Mouse (Mus musculus): Measurements from ENCODE around the gene Clec4a1. TPM values are rescaled to one million over a fixed set of nuclear protein-coding genes. Genes with fewer than 3 reads are reported as not detected.

Clec4a1 gene
- 4.5 and 8.3 TPM in 2 replicates for polyA plus RNA-seq (2014; fragmentation: Nextera tagmentation; extraction: Ambion mirVana)

DNA sequence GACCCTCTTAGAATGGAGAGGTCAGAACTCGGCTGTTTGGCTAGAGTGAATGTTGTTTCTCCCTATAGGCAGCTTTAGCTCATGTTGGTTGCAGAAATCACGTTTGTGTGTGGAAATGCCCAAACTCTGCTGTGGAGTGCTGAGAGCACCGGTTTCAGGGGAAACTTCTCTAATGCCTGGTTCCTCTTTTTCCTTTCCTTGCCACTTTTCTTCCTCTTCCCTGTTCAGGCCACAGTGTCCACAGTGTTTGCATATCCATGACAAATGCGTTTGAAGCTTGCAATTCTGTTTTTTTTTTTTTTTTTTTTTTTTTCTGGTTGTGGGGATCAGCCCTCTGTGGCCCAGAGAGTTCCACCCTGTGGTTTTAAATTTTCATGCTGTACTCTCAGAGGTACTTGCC, at the start of gene Clec4a1:
Gene Clec4a1, plus strand, starts transcription at position 398 of the 400 bp plus-strand sequence.
- no peak within 1 kb of the TSS for H3K9ac ChIP-seq (ENCODE audit: low read depth, low read length)
- H3K4me2 ChIP-seq (ENCODE audit: low read depth, low read length): no peak within 1 kb of the TSS
- H3K36me3 ChIP-seq (ENCODE audit: control insufficient read depth, insufficient read depth, low read length): no peaks in the 10 kb centered on the region
- ATAC-seq (ENCODE audit: low read depth) (no peak), DNase-seq (ENCODE audit: low spot score) (peak; percentile 1)
- no peaks in the 10 kb centered on the region for H3K4me1 ChIP-seq (ENCODE audit: control insufficient read depth, insufficient read depth, low read length)
- H3K9me3 ChIP-seq (ENCODE audit: control insufficient read depth, low read length): no peaks in the 10 kb centered on the region
- no peak within 1 kb of the TSS for H3K4me3 ChIP-seq (ENCODE audit: low read depth, low read length)
- H3K27me3 ChIP-seq (replicated peaks; ENCODE audit: control insufficient read depth, insufficient read depth, low read length): no peaks in the 10 kb centered on the region
- 66% methylated on average over 4 of the region's 4 CpGs for WGBS
- no peak within 1 kb of the TSS for H3K27ac ChIP-seq (replicated peaks; ENCODE audit: low read depth, low read length)

DNA sequence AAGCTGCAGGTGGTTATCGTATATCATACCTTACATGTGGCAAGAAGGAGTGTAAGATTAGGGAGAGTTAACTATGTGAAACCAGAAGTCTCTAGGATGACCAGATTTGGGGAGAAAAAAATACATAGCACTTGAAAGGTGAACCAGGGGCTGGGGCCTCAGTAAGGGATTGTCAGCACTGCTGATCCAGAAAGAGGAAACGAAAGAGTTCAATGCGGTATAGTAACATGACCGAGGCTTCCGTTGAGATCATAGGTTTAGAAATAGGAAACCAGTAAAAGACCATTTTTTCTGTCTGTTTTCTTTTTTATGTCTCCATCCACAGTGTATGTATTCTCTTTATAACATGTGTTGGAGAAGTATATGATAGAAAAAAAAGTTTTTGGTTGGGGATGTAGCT, 48.8 kb upstream of the Clec4a1 start:
- no peak overlapping the region for H3K27ac ChIP-seq (replicated peaks; ENCODE audit: low read depth, low read length)
- peak; percentile 11 for DNase-seq (ENCODE audit: low spot score)
- 93% methylated on average over 5 of the region's 5 CpGs for WGBS
- H3K4me1 ChIP-seq (ENCODE audit: control insufficient read depth, insufficient read depth, low read length): no peaks in the 10 kb centered on the region; the same call in 1 of the 2 replicates
- H3K9me3 ChIP-seq (ENCODE audit: control insufficient read depth, low read length): no peaks in the 10 kb centered on the region
- no peak overlapping the region for H3K4me3 ChIP-seq (ENCODE audit: low read depth, low read length)
- H3K9ac ChIP-seq (ENCODE audit: low read depth, low read length): no peak overlapping the region
- H3K27me3 ChIP-seq (replicated peaks; ENCODE audit: control insufficient read depth, insufficient read depth, low read length): no peaks in the 10 kb centered on the region
- 0 out of 2 replicates have a peak, but pooled peaks cover 15% of the 10 kb centered on the region for H3K36me3 ChIP-seq (ENCODE audit: control insufficient read depth, insufficient read depth, low read length)
- H3K4me2 ChIP-seq (ENCODE audit: low read depth, low read length): no peak overlapping the region
- ATAC-seq (ENCODE audit: low read depth): no peak

DNA sequence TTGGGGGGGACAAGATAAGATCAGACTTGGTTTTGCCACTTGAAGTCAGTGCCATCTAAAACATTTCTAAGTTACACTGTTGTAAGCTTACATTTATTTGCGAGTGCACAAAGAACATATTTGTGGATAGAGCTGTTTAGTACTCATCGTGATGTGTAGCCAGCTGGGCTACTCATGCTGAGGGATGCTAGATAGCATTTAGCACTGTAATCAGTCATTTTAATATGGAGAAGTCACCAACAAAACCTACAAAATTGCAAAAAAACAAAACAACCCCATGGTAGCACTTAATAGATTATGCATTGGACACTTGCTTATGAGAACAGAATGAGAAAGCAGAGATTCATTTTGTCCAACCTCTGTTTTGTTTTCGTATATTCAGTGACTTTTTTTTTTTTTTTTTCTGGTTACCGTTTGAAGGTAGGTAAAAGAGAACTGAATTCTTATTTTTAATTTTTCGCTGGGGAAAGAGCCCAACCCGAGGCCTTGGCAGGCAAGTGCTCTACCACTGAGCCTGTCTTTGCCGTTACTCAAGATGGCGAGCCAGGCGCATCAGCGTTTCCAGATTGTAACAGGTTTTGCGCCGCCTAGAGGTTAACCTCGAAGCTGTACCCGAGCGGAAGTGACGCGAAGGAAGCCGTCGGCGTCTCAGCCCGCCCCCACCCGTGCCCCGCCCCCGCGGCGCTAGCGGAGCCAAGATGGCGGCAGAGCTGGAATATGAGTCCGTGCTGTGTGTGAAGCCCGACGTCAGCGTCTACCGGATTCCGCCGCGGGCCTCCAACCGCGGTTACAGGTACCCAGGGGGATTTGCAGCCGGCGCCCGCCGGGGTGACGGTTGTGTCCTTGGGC, 47.6 kb upstream of the Clec4a1 start, which contains the start of gene Necap1:
Gene Necap1, plus strand, starts transcription at position 604 of the 849 bp plus-strand sequence.
- Histone ChIP-seq H3K4me3 (ENCODE audit: low read depth, low read length) (peak within 1 kb of the TSS; percentile 92), H3K27ac (replicated peaks; ENCODE audit: low read depth, low read length) (peak within 1 kb of the TSS; percentile 91), H3K36me3 (ENCODE audit: control insufficient read depth, insufficient read depth, low read length) (0 out of 2 replicates have a peak, but pooled peaks cover 19% of the 10 kb centered on the region), H3K9me3 (ENCODE audit: control insufficient read depth, low read length) (no peaks in the 10 kb centered on the region), H3K27me3 (replicated peaks; ENCODE audit: control insufficient read depth, insufficient read depth, low read length) (no peaks in the 10 kb centered on the region), H3K9ac (ENCODE audit: low read depth, low read length) (peak within 1 kb of the TSS; percentile 90), H3K4me1 (ENCODE audit: control insufficient read depth, insufficient read depth, low read length) (no peaks in the 10 kb centered on the region; the same call in 1 of the 2 replicates), H3K4me2 (ENCODE audit: low read depth, low read length) (peak within 1 kb of the TSS; percentile 61)
- WGBS: 8% methylated on average over 38 of the region's 43 CpGs
- ATAC-seq (ENCODE audit: low read depth) (peak; percentile 97), DNase-seq (ENCODE audit: low spot score) (peak; percentile 98)

DNA sequence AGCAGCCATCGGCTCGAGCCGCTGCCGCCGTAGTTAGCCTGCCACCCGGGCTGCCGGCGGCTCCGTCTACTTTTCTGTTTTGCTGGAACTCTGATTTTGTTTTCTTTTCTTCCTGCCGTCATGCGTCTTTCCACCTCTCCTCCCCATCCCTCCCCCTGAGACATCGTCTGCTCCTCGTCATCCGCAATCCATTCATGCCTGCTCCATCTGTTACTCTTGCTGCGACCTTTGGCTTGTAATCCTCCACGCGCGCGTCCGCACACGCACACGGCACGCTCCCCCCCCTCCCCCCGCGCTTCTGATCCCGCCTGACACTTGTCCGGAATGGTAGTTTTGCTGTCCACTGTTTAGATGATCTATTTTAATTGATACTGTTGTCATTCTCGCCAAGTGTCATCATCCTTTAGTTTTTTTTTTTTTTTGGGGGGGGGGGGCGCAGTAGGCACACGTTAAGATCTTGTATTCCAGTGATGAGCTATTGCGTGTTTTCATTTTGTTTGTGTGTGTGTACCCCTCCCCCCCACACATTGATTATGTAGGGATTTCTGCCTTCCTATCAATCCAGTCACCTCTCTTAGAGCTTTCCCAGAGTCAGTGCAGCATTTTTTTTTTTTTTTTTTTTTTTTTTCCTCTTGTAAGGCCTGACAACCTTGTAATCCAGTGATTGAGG, 46.8 kb upstream of the Clec4a1 start:
- Histone ChIP-seq H3K4me3 (ENCODE audit: low read depth, low read length) (peak overlapping the region; percentile 92), H3K4me1 (ENCODE audit: control insufficient read depth, insufficient read depth, low read length) (no peaks in the 10 kb centered on the region; the same call in 1 of the 2 replicates), H3K4me2 (ENCODE audit: low read depth, low read length) (peak overlapping the region; percentile 61), H3K27ac (replicated peaks; ENCODE audit: low read depth, low read length) (peak overlapping the region; percentile 91), H3K27me3 (replicated peaks; ENCODE audit: control insufficient read depth, insufficient read depth, low read length) (no peaks in the 10 kb centered on the region), H3K9me3 (ENCODE audit: control insufficient read depth, low read length) (no peaks in the 10 kb centered on the region), H3K9ac (ENCODE audit: low read depth, low read length) (peak overlapping the region; percentile 90), H3K36me3 (ENCODE audit: control insufficient read depth, insufficient read depth, low read length) (peaks cover 25% of the 10 kb centered on the region)
- peak; percentile 73 for ATAC-seq (ENCODE audit: low read depth)
- DNase-seq (ENCODE audit: low spot score): peak; percentile 62
- WGBS: under 1% methylated on average over 28 of the region's 31 CpGs

DNA sequence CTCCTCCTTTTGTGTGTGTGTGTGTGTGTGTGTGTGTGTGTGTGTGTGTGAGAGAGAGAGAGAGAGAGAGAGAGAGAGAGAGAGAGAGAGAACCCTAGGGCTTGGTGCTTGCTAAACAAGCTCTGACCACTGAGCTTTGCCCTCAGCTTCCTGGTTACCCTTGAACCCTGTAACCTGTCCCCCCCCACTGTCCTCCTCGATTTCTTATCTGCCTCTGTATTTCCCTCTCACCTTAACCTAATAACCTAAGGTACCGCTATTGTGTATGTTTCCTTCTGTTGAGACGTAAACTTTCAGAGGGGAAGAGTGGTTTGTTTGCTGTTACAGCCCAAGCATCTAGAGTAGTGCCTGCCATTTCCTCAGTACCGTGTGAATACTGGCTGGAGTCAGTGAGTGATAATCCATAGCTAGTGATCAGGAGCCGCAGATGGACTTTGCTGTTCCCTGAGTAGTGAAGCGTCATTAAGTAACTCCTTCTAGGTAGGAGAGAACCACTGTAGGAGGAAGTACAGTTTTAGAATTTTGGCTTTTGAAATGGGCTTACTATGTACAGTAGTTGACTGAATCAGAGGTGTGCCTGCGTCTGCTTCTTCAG, 42.4 kb upstream of the Clec4a1 start:
- H3K4me3 ChIP-seq (ENCODE audit: low read depth, low read length): no peak overlapping the region
- ATAC-seq (ENCODE audit: low read depth) (no peak), DNase-seq (ENCODE audit: low spot score) (no peak)
- no peak overlapping the region for H3K4me2 ChIP-seq (ENCODE audit: low read depth, low read length)
- H3K27ac ChIP-seq (replicated peaks; ENCODE audit: low read depth, low read length): no peak overlapping the region
- no peaks in the 10 kb centered on the region; the same call in 1 of the 2 replicates for H3K4me1 ChIP-seq (ENCODE audit: control insufficient read depth, insufficient read depth, low read length)
- 95% methylated on average over 7 of the region's 7 CpGs for WGBS
- H3K9ac ChIP-seq (ENCODE audit: low read depth, low read length): no peak overlapping the region
- H3K27me3 ChIP-seq (replicated peaks; ENCODE audit: control insufficient read depth, insufficient read depth, low read length): no peaks in the 10 kb centered on the region
- peaks cover 67% of the 10 kb centered on the region for H3K36me3 ChIP-seq (ENCODE audit: control insufficient read depth, insufficient read depth, low read length)
- H3K9me3 ChIP-seq (ENCODE audit: control insufficient read depth, low read length): no peaks in the 10 kb centered on the region

- DNase-seq (ENCODE audit: low spot score) (no peak), ATAC-seq (ENCODE audit: low read depth) (no peak)
- H3K4me2 ChIP-seq (ENCODE audit: low read depth, low read length): no peak overlapping the region
- 88% methylated on average over 7 of the region's 7 CpGs for WGBS
- no peaks in the 10 kb centered on the region for H3K9me3 ChIP-seq (ENCODE audit: control insufficient read depth, low read length)
- no peaks in the 10 kb centered on the region for H3K27me3 ChIP-seq (replicated peaks; ENCODE audit: control insufficient read depth, insufficient read depth, low read length)
- H3K36me3 ChIP-seq (ENCODE audit: control insufficient read depth, insufficient read depth, low read length): peaks cover 74% of the 10 kb centered on the region
- no peak overlapping the region for H3K9ac ChIP-seq (ENCODE audit: low read depth, low read length)
- H3K4me1 ChIP-seq (ENCODE audit: control insufficient read depth, insufficient read depth, low read length): no peaks in the 10 kb centered on the region; the same call in 1 of the 2 replicates
- H3K4me3 ChIP-seq (ENCODE audit: low read depth, low read length): no peak overlapping the region
- no peak overlapping the region for H3K27ac ChIP-seq (replicated peaks; ENCODE audit: low read depth, low read length)
These were observed 41.7 kb upstream of the Clec4a1 start for GRCm38 (mm10) chr6:122879781-122880505.

GRCm38 (mm10) chr6:122881287-122881686, 40.4 kb upstream of the Clec4a1 start:
- Histone ChIP-seq H3K9me3 (ENCODE audit: control insufficient read depth, low read length) (no peaks in the 10 kb centered on the region), H3K27ac (replicated peaks; ENCODE audit: low read depth, low read length) (no peak overlapping the region), H3K36me3 (ENCODE audit: control insufficient read depth, insufficient read depth, low read length) (peaks cover 85% of the 10 kb centered on the region), H3K9ac (ENCODE audit: low read depth, low read length) (no peak overlapping the region), H3K27me3 (replicated peaks; ENCODE audit: control insufficient read depth, insufficient read depth, low read length) (no peaks in the 10 kb centered on the region), H3K4me3 (ENCODE audit: low read depth, low read length) (no peak overlapping the region), H3K4me2 (ENCODE audit: low read depth, low read length) (no peak overlapping the region), H3K4me1 (ENCODE audit: control insufficient read depth, insufficient read depth, low read length) (no peaks in the 10 kb centered on the region)
- 94% methylated on average over 12 of the region's 12 CpGs for WGBS
- ATAC-seq (ENCODE audit: low read depth): no peak
- no peak for DNase-seq (ENCODE audit: low spot score)

GRCm38 (mm10) chr6:122883603-122884002, 38.0 kb upstream of the Clec4a1 start:
- H3K9me3 ChIP-seq (ENCODE audit: control insufficient read depth, low read length): no peaks in the 10 kb centered on the region
- H3K27me3 ChIP-seq (replicated peaks; ENCODE audit: control insufficient read depth, insufficient read depth, low read length): no peaks in the 10 kb centered on the region
- H3K9ac ChIP-seq (ENCODE audit: low read depth, low read length): no peak overlapping the region
- ATAC-seq (ENCODE audit: low read depth) (no peak), DNase-seq (ENCODE audit: low spot score) (no peak)
- no peak overlapping the region for H3K4me3 ChIP-seq (ENCODE audit: low read depth, low read length)
- WGBS: 89% methylated on average over 9 of the region's 9 CpGs
- peaks cover 91% of the 10 kb centered on the region for H3K36me3 ChIP-seq (ENCODE audit: control insufficient read depth, insufficient read depth, low read length)
- H3K4me1 ChIP-seq (ENCODE audit: control insufficient read depth, insufficient read depth, low read length): no peaks in the 10 kb centered on the region
- H3K27ac ChIP-seq (replicated peaks; ENCODE audit: low read depth, low read length): no peak overlapping the region
- no peak overlapping the region for H3K4me2 ChIP-seq (ENCODE audit: low read depth, low read length)

Data from embryonic facial prominence, embryonic 14.5 days (tissue).